Mouse (Mus musculus): ENCODE data around the gene Brd7. TPM values are rescaled to one million over a fixed set of nuclear protein-coding genes. Genes with fewer than 3 reads are reported as not detected.

The Brd7 gene
- polyA plus RNA-seq, 1 experiment from 2014 or later = 56.5 TPM

DNA sequence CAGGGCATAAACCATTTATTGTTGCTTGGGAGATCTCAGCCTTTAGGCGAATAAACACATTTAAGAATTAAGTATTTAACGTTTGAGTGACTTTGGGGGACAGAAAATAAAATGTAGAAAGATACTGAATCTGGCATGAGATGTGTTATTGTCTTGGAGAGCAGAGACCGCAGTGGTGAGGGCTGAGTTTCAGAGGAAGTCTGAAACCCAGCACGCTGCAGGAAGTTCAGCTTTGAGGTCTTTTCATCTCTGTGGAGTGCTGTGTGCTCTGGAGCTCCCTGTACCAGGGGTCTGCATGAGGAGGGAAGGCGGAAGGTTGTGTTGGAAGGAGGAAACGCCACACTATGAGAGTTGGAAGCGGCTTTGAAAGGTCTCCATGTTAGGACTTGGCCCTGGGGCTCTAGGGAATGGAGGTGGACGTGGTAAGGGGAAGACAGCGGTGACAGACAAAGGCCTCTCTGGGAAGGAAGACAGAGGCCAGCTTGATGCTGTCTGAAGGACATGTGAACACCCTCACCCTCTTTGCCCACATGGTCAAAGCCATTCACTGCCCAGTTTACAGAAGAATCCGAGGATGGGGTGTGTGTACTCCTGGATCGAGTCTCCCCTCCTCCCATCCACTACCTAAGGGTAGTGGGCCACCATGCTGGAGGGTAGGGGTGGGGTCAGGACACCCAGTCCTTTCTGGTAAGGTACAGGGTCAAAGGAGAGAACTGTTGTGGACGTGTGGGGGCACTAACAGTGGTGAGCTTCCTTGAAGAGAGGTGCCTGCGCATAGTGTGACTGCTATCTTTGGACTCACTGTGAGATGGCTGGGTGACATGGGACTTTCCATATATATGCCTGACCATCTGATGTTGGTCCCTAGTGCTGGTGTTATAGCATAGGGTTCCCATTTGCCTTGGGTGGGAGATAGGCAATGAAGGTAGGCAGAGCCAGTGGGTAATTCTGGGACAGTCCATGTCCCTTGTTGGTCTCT lies 71.4 kb downstream of the Brd7 start:
- Histone ChIP-seq H3K9ac (replicated peaks) (no peak overlapping the region), H3K4me1 (no peaks in the 10 kb centered on the region), H3K27me3 (replicated peaks) (no peaks in the 10 kb centered on the region), H3K4me3 (replicated peaks) (no peak overlapping the region), H3K36me3 (no peaks in the 10 kb centered on the region), H3K4me2 (no peak overlapping the region), H3K9me3 (replicated peaks) (no peaks in the 10 kb centered on the region), H3K27ac (replicated peaks) (no peak overlapping the region)
- no peak for ATAC-seq (ENCODE audit: low FRiP score)
- WGBS = 83% methylated on average over 13 of the region's 13 CpGs

DNA sequence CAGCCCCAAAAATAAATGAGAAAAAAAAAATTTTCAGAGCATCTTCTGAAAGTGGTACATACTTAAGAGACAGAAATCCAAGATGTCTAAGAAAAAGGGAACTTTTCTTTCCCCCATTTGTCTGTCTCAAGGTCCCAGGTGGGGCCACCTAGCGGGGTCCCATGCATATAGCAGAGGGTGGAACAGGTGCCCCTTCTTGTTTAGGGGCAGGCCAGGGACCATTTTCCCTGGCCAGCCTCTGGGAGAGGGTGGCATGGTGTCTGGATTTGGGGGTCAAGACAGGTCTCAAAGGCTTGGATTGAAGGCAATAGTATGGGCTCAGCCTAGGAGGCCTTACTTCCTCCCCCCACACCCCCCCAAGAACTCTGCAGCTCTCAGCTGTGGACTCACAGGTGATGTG lies 72.1 kb downstream of the Brd7 start:
- no peaks in the 10 kb centered on the region for H3K4me1 ChIP-seq

DNA sequence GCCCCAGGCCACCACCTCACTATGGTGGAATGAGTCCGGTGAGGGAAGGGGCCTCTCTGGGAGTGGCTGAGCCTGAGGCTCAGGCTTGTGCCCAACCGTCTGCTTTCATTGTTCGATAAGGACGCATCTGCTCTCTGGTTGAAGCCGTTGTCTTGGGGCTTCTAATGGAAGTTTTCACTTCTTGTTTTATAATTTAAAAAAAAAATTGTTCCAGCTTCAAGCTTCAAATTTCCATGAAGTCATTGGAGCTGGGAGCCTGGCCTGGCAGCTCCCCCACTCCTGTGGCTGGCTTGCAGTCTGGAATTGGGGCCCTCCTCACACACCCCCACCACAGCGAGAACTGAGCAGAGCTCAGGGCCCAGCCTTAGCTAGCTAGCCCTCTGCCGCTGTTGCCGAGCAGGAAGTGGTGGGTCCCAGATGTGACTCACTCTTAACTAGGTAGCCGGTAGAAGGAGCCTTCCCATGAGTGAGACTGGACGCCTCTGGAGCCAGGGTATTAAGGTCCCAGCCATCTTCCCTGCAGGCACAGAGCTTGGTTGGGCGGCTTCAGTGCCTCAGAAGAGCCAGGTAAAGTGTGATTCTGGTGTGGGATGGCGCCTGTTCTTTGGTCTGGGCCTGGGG lies 73.3 kb downstream of the Brd7 start:
- Histone ChIP-seq H3K4me2 (no peak overlapping the region), H3K4me1 (no peaks in the 10 kb centered on the region), H3K36me3 (no peaks in the 10 kb centered on the region), H3K9ac (replicated peaks) (no peak overlapping the region), H3K4me3 (replicated peaks) (no peak overlapping the region), H3K9me3 (replicated peaks) (no peaks in the 10 kb centered on the region), H3K27ac (replicated peaks) (no peak overlapping the region), H3K27me3 (replicated peaks) (no peaks in the 10 kb centered on the region)
- no peak for ATAC-seq (ENCODE audit: low FRiP score)
- WGBS = 72% methylated on average over 12 of the region's 12 CpGs

More for the DNA sequence above, 72.1 kb downstream of the Brd7 start:
- Histone ChIP-seq H3K9me3 (replicated peaks) (no peaks in the 10 kb centered on the region), H3K4me2 (no peak overlapping the region), H3K9ac (replicated peaks) (no peak overlapping the region), H3K4me3 (replicated peaks) (no peak overlapping the region), H3K36me3 (no peaks in the 10 kb centered on the region), H3K27ac (replicated peaks) (no peak overlapping the region), H3K27me3 (replicated peaks) (no peaks in the 10 kb centered on the region)
- ATAC-seq (ENCODE audit: low FRiP score) = no peak
- WGBS = 74% methylated on average over 1 of the region's 1 CpGs

DNA sequence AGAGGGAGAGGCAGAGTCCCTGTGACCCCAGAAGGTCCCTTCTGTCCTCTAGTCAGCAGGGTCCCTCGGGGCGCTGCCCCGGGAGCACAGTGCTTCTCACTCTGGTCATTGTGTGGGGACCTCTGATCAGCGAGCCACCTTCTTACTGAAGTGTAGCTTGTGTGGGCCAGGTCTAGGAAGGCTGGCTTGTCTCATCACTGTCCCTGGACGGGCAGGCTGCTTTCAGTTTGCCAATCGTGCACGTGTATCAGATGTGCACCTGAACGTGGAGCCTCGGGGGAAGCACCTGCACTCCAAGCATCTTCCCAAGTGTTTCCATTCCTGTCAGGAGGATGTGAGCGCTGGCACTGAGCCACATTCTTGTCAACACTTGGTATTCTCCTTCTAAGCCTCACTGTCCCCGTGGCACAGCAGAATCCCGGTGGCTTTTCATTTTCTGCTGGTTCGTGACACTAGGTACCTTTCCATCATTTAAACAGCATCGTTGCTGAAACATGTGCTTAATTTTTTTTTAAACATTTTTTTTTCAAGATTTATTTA lies 75.5 kb downstream of the Brd7 start:
- Histone ChIP-seq H3K27me3 (replicated peaks) (no peaks in the 10 kb centered on the region), H3K36me3 (no peaks in the 10 kb centered on the region), H3K9ac (replicated peaks) (no peak overlapping the region), H3K4me2 (no peak overlapping the region), H3K4me3 (replicated peaks) (no peak overlapping the region), H3K4me1 (no peaks in the 10 kb centered on the region), H3K27ac (replicated peaks) (no peak overlapping the region), H3K9me3 (replicated peaks) (no peaks in the 10 kb centered on the region)
- no peak for ATAC-seq (ENCODE audit: low FRiP score)
- WGBS = 91% methylated on average over 14 of the region's 14 CpGs

DNA sequence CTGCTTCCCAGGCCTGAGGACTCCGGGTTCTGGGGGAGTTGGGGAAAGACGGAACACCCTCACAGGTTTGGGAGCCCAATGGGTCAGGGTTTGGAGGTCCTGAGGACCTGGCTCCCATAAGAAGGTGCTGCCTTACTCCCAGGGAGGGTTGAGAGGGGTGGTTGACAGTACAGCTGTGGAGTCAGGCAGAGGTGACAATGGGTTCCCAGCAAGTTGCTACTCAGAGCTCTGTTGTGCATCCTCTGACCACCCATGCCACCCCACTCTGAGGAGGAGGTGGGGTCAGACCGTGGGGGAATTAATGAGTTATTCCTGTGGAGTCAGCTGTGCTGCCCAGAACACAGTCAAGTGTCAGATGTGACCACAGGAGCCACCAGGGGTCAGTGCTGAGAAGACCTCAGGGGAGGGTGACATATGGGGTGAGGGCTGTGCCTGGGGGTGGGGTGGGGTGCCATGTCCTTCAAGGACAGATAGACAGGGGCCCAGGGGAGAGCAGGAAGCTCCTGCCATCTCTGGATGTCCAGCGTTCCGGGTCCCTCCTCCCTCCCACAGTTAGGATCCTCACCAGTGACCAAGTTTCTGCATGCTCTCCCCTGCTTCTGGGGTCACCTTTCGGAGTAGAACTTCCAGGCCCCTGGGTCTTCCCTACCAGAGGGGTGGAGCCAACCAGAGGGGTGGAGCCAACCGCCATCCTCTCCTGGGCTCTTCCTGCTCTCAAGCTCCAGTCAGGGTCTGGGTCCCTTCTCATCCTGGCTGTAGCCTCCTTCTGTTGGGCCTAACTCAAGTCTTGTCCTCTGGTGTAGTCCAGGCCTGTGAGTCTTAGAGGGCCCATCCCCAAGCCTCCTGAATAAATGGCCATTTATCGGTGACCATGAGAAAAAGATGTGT lies 76.3 kb downstream of the Brd7 start:
- H3K27me3 ChIP-seq (replicated peaks) = no peaks in the 10 kb centered on the region
- H3K4me2 ChIP-seq = no peak overlapping the region
- H3K4me1 ChIP-seq = no peaks in the 10 kb centered on the region
- no peaks in the 10 kb centered on the region for H3K36me3 ChIP-seq
- WGBS = 90% methylated on average over 8 of the region's 8 CpGs
- no peak overlapping the region for H3K4me3 ChIP-seq (replicated peaks)
- no peaks in the 10 kb centered on the region for H3K9me3 ChIP-seq (replicated peaks)
- ATAC-seq (ENCODE audit: low FRiP score) = no peak
- no peak overlapping the region for H3K9ac ChIP-seq (replicated peaks)
- no peak overlapping the region for H3K27ac ChIP-seq (replicated peaks)

DNA sequence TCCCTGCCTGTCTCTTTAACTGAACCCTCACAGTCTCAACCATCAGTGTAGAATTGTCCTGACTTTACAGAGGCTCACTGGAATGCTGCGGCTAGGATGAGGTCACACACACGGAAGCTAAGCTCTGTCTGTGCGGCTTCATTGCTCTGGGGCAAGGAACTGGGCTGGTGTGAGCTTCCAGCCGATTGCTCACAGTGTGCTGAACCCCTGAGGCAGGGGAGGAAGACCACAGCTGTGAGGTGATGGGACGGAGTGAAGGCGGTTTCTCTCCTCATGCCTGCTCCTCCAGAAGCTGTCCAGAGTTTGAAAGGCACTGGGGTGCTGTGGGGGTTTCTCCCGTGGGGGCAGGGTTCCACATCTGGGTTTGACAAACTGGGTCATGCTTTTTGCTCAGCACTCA lies 77.3 kb downstream of the Brd7 start:
- H3K27me3 ChIP-seq (replicated peaks) = no peaks in the 10 kb centered on the region
- H3K9me3 ChIP-seq (replicated peaks) = no peaks in the 10 kb centered on the region
- no peak overlapping the region for H3K9ac ChIP-seq (replicated peaks)
- H3K4me1 ChIP-seq = no peaks in the 10 kb centered on the region
- no peak overlapping the region for H3K4me2 ChIP-seq
- H3K4me3 ChIP-seq (replicated peaks) = no peak overlapping the region
- no peak overlapping the region for H3K27ac ChIP-seq (replicated peaks)
- ATAC-seq (ENCODE audit: low FRiP score) = no peak
- H3K36me3 ChIP-seq = no peaks in the 10 kb centered on the region
- 53% methylated on average over 7 of the region's 7 CpGs for WGBS

DNA sequence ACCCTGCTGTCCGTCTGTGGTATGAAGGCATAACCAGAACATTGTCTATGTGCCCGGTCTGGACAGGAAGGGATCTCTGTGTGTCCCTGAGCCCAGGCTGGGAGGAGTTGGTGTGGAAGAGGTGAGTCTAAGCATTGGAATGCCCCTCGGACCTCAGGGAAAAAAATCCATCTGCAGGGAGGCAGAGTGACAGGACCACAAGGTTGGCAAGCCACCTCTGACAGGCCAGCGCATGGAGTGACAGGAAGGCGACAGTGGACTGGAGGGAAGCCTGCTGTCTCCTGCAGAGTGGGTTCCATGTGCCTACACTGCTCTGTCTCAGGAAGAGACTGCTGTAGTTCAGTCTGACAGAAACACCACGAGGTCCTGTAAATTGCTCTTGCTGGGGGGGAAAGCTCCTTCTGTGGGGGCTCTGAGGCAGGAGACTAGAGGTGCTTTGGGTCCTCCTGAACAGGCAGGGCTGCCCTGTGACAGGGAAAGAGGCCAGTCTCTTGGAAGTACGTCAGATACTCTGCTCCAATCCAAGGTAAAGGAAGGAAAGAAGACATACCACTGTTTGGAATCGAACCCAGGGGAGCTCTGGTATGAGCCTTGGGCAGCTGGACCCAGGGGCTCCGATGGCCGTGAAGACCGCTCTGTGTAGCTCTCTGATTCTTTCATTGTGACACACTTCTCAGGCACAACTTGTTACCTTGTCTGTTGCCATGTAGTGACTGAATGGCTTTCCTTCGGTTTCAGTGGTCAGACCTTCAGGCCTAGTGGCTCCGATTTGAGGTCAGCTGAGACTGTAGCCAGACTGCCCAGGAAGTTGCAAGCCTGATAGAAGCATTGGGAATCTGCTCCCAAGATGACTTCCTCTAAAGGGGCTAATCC lies 78.5 kb downstream of the Brd7 start:
- Histone ChIP-seq H3K9ac (replicated peaks) (no peak overlapping the region), H3K4me1 (no peaks in the 10 kb centered on the region), H3K27me3 (replicated peaks) (no peaks in the 10 kb centered on the region), H3K27ac (replicated peaks) (no peak overlapping the region), H3K9me3 (replicated peaks) (no peaks in the 10 kb centered on the region), H3K4me2 (no peak overlapping the region), H3K36me3 (no peaks in the 10 kb centered on the region), H3K4me3 (replicated peaks) (no peak overlapping the region)
- WGBS = 88% methylated on average over 13 of the region's 13 CpGs
- no peak for ATAC-seq (ENCODE audit: low FRiP score)

DNA sequence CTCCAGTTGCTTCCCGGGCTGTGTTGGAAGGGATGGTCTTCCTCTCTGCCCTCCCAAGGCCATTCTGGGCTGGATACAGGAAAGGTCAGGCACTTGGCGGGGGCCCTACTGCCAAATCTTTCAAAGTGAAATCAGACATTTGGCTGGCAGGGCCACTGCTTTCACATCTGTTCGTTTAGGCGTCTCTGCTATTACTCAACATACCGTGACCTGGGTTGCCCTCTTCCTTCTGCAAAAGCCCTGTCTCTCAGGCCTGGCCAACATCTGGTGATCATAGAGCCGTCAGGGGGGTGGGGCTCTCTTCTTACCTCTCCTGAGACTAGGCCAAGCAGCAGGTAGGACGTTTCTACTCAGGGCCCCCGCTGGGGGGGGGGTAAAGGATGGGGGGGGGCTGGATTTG lies 79.3 kb downstream of the Brd7 start:
- no peak overlapping the region for H3K4me3 ChIP-seq (replicated peaks)
- no peaks in the 10 kb centered on the region for H3K4me1 ChIP-seq
- H3K4me2 ChIP-seq = no peak overlapping the region
- ATAC-seq (ENCODE audit: low FRiP score) = no peak
- no peaks in the 10 kb centered on the region for H3K9me3 ChIP-seq (replicated peaks)
- H3K27me3 ChIP-seq (replicated peaks) = no peaks in the 10 kb centered on the region
- no peak overlapping the region for H3K27ac ChIP-seq (replicated peaks)
- 68% methylated on average over 8 of the region's 8 CpGs for WGBS
- no peaks in the 10 kb centered on the region for H3K36me3 ChIP-seq
- no peak overlapping the region for H3K9ac ChIP-seq (replicated peaks)
